Mouse (Mus musculus): ENCODE data around the gene Gng2.

GRCm38 (mm10) chr14:20023939-20024338 is 46.5 kb upstream of the Gng2 start:
- TF ChIP-seq CTCF (IDR thresholded peaks at IDR 0.05; ENCODE audit: insufficient read depth, low read length) (no peak), POLR2A (IDR thresholded peaks at IDR 0.05; ENCODE audit: borderline replicate concordance, extremely low read depth, low read depth, low read length) (no peak)
